Mouse (Mus musculus) small intestine, adult 2 months (tissue): ENCODE measurements around the gene Phgr1.

ENCODE experiments used
- CTCF ChIP-seq: fragments of 200-500 bp; IDR thresholded peaks from 2 replicates; pipeline ENCODE4 v1.5.1; 2012; ENCODE audit warnings: low read depth, mild to moderate bottlenecking, control low read depth, inconsistent platforms, low read length, moderate library complexity, mixed read lengths; ENCODE audit not compliant: insufficient replicate concordance, insufficient read length; ENCODE audit errors: extremely low read depth
- POLR2A ChIP-seq: fragments of 200-500 bp; IDR thresholded peaks from 2 replicates; pipeline ENCODE4 v1.6.1; 2012; ENCODE audit warnings: low read depth, mild to moderate bottlenecking, control low read depth, inconsistent platforms, low read length, moderate library complexity

DNA sequence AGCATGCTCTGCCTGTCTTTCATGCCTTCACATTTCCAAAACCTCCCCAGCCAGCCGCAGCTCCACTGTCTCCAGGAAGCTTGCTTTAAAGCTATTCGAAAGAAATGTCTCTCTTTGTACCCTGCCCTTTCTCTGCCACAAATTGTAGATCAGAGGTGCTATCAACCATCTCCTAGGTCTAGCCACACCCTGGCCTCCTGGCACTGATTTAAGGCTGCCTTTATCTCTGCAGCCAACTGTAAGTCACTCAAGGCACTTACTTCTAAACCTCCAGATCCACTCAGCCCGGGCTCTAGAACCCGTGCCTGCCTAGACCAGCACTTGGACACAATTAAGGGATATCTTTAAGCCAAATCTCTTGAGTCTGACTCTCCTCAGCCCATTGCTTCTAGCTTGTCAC is 5.8 kb downstream of the Phgr1 start:
- TF ChIP-seq CTCF (no peak), POLR2A (no peak)
